Mouse (Mus musculus) heart, adult 18-20 months (tissue): ENCODE data around the gene Trp53. TPM values are rescaled to one million over a fixed set of nuclear protein-coding genes. Genes with fewer than 3 reads are reported as not detected.

Experiments
- DNase-seq, 2 experiments: peaks; one replicate each; pipeline ENCODE4 v3.0.0; 2021 to 2022; ENCODE audit warnings: mixed read lengths in 1 of 2
- total RNA-seq, 2 experiments: library from RNA; stranded (reverse); gene quantifications; 2 replicates each; pipeline ENCODE4 v1.2.3; 2021

The Trp53 gene
- total RNA-seq, 2 experiments from 2014 or later = 15.0 to 15.5 TPM

- DNase-seq = no peak
Observed at GRCm38 (mm10) chr11:69560896-69561854, 19.0 kb upstream of the Trp53 start.

DNA sequence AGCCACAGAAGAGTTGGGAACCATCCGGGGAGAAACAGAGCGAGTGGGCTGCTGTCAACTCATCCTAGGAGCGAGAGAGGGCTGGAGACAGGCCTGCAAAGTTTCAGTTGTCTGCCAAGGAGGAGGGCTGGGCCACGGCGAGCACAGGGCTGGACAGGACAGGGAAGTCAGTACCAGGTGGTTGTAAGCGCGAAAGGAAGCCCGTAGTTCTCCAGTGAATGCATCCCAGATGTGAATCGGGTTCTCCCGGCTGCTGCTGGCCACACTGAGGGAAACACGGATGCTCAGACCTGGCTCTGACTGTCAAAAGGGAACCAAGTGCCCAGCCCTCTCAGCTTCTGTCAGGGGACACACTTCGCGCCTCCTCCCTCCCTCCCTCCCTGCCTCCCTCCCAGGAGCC lies 16.8 kb upstream of the Trp53 start:
- DNase-seq = no peak

DNA sequence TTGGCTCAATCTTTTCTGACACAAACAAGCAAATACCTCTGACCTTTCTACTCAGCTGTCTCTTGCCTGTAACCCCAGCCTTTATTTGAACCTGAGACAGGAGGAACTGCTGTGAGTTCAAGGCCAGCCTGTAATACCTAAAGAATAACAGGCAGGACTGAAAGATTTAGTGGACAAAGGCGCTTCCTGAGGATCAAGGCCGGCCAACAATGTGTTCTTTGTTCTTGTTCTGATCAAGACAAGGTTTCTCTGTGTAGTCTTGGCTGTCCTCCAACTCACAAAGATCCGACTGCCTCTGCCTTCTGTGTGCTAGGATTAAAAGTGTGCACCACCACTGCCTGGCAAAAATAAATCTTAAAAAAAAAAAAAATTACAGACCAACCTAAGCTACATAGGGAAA lies 15.8 kb upstream of the Trp53 start:
- no peak for DNase-seq

GRCm38 (mm10) chr11:69565131-69565530 lies 15.0 kb upstream of the Trp53 start:
- DNase-seq = no peak

GRCm38 (mm10) chr11:69575220-69575619 lies 4.9 kb upstream of the Trp53 start:
- peak; percentile 17 to 22 for DNase-seq

DNA sequence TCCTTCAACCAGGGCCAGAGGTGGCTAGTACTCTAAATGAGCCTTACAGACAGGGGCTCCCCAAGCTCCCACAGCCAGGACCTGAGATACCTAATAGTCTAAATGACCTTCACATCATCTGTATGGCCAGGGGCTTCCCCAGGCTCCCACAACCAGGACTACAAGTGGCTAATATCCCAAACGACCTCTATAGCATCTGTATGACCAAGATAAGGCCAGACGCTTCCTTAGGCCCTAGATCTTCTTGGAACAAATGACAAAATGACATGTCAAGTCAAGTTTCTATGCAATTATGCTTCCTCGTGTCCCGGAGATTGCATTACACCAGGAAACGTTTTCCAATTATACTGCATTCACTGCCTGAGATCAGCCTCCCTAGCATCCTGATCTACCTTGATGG lies 3.9 kb upstream of the Trp53 start:
- no peak for DNase-seq

- DNase-seq = no peak
Observed at GRCm38 (mm10) chr11:69578301-69578700, 1.9 kb upstream of the Trp53 start.

- DNase-seq = peak; percentile 97 to 99
Observed at GRCm38 (mm10) chr11:69579128-69580017, 786 bp upstream of the Trp53 start.

DNA sequence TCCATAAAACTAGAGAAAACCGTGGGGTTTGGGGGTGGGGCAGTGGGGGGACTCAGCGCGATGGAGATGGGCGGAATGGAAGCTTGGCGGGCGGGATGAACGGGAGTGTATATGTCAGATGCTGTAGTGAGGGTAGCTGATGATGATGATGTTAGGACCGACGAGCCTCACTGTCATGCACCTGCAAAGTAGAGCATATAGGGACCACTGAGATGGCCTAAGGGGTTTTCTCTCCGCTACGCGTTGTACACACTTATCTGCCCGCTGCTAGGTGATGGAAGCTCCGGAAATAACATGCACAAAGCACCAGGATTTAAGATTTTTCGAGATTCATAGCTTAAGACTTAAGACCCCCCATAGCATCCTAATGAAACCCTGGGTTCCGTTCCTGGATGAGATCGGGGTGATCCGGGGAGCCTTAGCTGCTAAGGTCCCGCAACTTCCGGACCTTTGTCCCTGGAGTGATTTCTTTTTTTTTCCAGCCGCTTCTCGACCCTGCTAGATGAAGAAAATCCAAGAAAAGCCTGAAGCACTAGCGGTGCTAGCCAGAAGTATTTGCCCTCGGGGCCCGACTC lies 500 bp downstream of the Trp53 start:
- DNase-seq = no peak

- peak; percentile 93 to 96 for DNase-seq
Observed at GRCm38 (mm10) chr11:69581147-69581688, 1.1 kb downstream of the Trp53 start.

DNA sequence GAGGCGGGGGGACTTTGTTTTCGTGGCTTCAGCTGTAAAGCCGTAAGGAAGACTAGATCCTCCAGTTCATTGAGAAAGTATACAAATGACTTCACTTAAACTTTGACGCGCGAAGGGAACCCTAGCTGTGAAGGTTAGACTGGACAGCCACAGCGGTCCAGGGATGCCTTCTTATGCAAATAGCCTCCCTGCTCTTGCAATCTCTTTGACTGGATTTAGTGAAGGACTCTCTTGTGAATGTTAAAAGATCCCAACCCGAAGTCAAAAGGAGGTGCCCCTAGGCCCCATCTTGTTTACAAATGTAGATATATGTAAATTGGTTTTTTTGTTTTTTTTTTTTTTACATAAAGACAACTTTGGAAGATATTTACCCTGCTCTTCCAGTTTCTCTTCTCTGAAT lies 1.7 kb downstream of the Trp53 start:
- no peak for DNase-seq

GRCm38 (mm10) chr11:69582230-69582805 lies 2.2 kb downstream of the Trp53 start:
- DNase-seq = no peak

GRCm38 (mm10) chr11:69584008-69584407 lies 3.8 kb downstream of the Trp53 start:
- DNase-seq = no peak

- DNase-seq = no peak
Observed at GRCm38 (mm10) chr11:69584937-69585336, 4.8 kb downstream of the Trp53 start.

DNA sequence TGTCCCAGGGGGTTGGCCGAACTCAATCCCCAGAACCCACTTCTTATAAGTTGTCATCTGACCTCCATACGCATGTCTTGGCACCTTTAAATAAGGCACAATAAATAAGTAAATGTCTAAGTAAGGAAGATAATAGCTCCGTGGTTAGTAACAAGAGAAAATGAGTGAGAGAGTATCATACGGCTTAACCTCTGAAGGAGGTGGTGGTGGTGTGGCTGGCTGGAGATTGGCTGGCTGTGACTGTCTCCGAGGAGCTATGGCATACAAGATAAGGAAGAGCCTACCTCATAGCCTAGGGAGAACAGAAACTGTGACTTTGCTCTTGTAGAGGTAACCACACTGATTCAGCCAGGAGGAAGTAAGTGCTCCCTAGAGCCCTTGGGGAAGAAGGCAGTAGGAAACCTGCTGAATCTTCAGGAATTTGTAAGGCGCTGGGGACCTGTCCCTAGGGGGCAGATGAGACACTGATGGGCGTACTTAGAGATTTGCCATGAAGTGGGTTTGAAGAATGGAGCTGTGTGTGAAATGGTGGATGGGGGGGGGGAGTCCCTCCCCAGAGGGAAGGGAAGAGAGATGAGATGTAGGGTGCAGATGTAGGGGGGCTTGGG lies 5.7 kb downstream of the Trp53 start:
- DNase-seq = no peak

DNA sequence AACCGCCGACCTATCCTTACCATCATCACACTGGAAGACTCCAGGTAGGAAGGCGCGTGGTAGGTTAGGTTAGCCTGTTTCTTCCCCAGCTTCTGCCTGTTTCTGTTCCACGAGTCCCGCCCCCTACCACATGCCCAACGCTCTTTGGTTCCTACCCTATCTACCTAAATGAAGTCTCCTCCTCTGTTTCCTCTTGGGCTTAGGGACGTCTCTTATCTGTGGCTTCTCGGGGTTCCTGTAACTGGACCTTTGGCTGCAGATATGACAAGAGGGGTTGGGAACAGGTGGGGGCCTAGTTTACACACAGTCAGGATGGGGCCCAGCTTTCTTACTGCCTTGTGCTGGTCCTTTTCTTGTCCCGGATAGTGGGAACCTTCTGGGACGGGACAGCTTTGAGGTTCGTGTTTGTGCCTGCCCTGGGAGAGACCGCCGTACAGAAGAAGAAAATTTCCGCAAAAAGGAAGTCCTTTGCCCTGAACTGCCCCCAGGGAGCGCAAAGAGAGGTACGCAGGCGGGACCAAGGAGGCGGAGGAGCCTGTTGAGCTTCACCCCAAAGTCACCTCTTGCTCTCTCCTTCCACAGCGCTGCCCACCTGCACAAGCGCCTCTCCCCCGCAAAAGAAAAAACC lies 9.2 kb downstream of the Trp53 start:
- no peak for DNase-seq

DNA sequence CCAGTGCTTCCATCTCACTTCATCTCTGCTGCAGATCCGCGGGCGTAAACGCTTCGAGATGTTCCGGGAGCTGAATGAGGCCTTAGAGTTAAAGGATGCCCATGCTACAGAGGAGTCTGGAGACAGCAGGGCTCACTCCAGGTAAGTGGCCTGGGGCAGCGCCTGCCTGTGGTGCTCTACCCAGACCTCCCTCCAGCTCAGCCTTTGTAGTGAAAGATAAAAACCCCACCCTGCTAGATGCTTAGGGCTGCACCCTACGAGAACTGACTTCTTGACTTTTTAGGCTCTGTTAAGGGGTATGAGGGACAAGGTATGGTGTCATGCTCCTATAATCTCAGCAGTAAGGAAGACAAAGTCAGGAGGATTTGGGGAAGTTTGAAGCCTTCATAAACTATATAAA lies 10.5 kb downstream of the Trp53 start:
- DNase-seq = no peak

- DNase-seq = no peak
Observed at GRCm38 (mm10) chr11:69591424-69591823, 11.3 kb downstream of the Trp53 start.

- DNase-seq = no peak
Observed at GRCm38 (mm10) chr11:69591899-69592637, 11.9 kb downstream of the Trp53 start.

DNA sequence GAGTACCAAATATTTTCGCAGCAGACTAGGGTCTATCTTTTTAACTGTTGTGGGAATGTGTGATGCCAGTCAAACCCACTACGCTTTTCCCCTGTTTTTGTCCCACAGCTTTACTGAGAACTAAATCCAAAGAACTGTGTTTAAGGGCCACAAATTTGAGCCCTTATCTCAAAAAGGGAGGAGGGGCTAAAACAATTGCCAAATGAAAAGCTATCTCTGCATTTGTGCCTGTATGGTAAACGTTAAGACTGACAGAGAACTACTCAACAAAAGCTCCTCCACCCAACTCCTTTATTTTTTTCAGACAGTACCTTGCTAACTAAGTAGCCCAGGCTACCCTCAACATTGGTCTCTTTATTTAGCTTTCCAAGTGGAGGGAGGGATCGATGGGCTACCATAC lies 12.6 kb downstream of the Trp53 start:
- no peak for DNase-seq
